Comparison of ENCODE assay signal across 24 mouse cellular contexts in the genomic region with DNA sequence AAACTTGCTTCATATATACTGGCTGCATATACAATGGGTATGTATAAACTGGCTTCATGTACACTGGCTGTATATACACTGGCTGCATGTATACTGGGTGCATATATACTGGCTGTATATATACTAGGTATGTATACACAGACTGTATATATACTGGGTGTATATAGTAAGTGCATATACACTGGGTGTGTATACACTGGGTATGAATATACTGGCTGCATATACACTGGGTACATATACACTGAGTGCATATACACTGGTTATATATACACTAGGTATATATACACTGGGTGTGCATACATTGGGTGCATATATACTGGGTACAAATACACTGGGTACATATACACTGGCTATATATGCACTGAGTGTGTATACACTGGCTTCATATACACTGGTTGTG.
DNase-seq lines count a peak whose midpoint lies in the region; ATAC-seq and TF ChIP-seq lines count a peak whose summit lies in the region.
"Had no signal": no experiment of that assay in that cellular context is flagged by ENCODE, and none has a peak within 500 bp of the region (broad histone marks: within the 10 kb centered on the region; RNA-seq: fewer than 3 reads in every experiment).

No protein-coding gene starts in this region.

- no peak for DNase-seq in heart, embryonic 10.5 days (ENCODE audit: low spot score)
- no peak for DNase-seq in liver
- DNase-seq in hindbrain, postnatal 0 days (ENCODE audit: low spot score) = no peak
- no peak for DNase-seq in midbrain, postnatal 0 days (ENCODE audit: low spot score)
- no peak for DNase-seq in cerebellum, postnatal 25 days
- DNase-seq: adrenal gland, postnatal 14 days; cerebellum, adult 11-12 months; cerebellum, adult 9-11 months; gastrocnemius, postnatal 10 days; kidney, adult 11 months; kidney, postnatal 14 days; layer of hippocampus, adult 9-11 months; lung, postnatal 4 days; right cerebral cortex, adult 18-20 months; spleen, adult 18-20 months; thymus, postnatal 14 days had no signal

- no peak overlapping the region for H3K9ac ChIP-seq in heart, embryonic 13.5 days
- no peak overlapping the region for H3K9ac ChIP-seq in liver, embryonic 12.5 days
- no peak overlapping the region for H3K9ac ChIP-seq in hindbrain, postnatal 0 days (replicated peaks; ENCODE audit: low read length)
- H3K9ac ChIP-seq in midbrain, postnatal 0 days (replicated peaks; ENCODE audit: low read length, poor library complexity, severe bottlenecking) = no peak overlapping the region
- H3K9ac ChIP-seq: heart, embryonic 15.5 days; limb, embryonic 15.5 days had no signal

- H3K27ac ChIP-seq in heart, embryonic 13.5 days (replicated peaks) = no peak overlapping the region
- no peak overlapping the region for H3K27ac ChIP-seq in heart, embryonic 10.5 days
- H3K27ac ChIP-seq in liver, embryonic 12.5 days = no peak overlapping the region
- H3K27ac ChIP-seq in hindbrain, postnatal 0 days = no peak overlapping the region
- H3K27ac ChIP-seq in midbrain, postnatal 0 days (ENCODE audit: low read depth, low read length) = no peak overlapping the region
- H3K27ac ChIP-seq: heart, embryonic 15.5 days; limb, embryonic 10.5 days; limb, embryonic 15.5 days had no signal

- H3K4me3 ChIP-seq in heart, embryonic 13.5 days = no peak overlapping the region
- no peak overlapping the region for H3K4me3 ChIP-seq in heart, embryonic 10.5 days
- H3K4me3 ChIP-seq in liver, embryonic 12.5 days = no peak overlapping the region
- H3K4me3 ChIP-seq in hindbrain, postnatal 0 days (ENCODE audit: low read length) = no peak overlapping the region
- no peak overlapping the region for H3K4me3 ChIP-seq in midbrain, postnatal 0 days (ENCODE audit: low read depth, low read length)
- H3K4me3 ChIP-seq: heart, embryonic 15.5 days; limb, embryonic 10.5 days; limb, embryonic 15.5 days; megakaryocyte, embryonic 14.5 days had no signal

- H3K9me3 ChIP-seq in heart, embryonic 13.5 days = no peaks in the 10 kb centered on the region
- no peaks in the 10 kb centered on the region for H3K9me3 ChIP-seq in heart, embryonic 10.5 days
- no peaks in the 10 kb centered on the region for H3K9me3 ChIP-seq in liver, embryonic 12.5 days (replicated peaks)
- H3K9me3 ChIP-seq in hindbrain, postnatal 0 days (ENCODE audit: low read length) = no peaks in the 10 kb centered on the region
- H3K9me3 ChIP-seq in midbrain, postnatal 0 days (ENCODE audit: low read length) = no peaks in the 10 kb centered on the region
- H3K9me3 ChIP-seq: heart, embryonic 15.5 days; limb, embryonic 10.5 days; limb, embryonic 15.5 days; megakaryocyte, embryonic 14.5 days had no signal

- H3K27me3 ChIP-seq in heart, embryonic 13.5 days (replicated peaks) = no peaks in the 10 kb centered on the region
- no peaks in the 10 kb centered on the region for H3K27me3 ChIP-seq in heart, embryonic 10.5 days (ENCODE audit: insufficient read depth, poor library complexity, severe bottlenecking)
- no peaks in the 10 kb centered on the region for H3K27me3 ChIP-seq in liver, embryonic 12.5 days (replicated peaks)
- no peaks in the 10 kb centered on the region for H3K27me3 ChIP-seq in hindbrain, postnatal 0 days (ENCODE audit: insufficient read depth, low read length)
- H3K27me3 ChIP-seq in midbrain, postnatal 0 days (ENCODE audit: insufficient read depth, low read length) = no peaks in the 10 kb centered on the region
- H3K27me3 ChIP-seq: heart, embryonic 15.5 days; limb, embryonic 15.5 days; megakaryocyte, embryonic 14.5 days had no signal

- no peak overlapping the region for H3K4me2 ChIP-seq in heart, embryonic 13.5 days
- no peak overlapping the region for H3K4me2 ChIP-seq in liver, embryonic 12.5 days
- H3K4me2 ChIP-seq in hindbrain, postnatal 0 days (ENCODE audit: low read depth, low read length) = no peak overlapping the region
- no peak overlapping the region for H3K4me2 ChIP-seq in midbrain, postnatal 0 days (ENCODE audit: low read depth, low read length, poor library complexity, severe bottlenecking)
- H3K4me2 ChIP-seq: heart, embryonic 15.5 days; limb, embryonic 15.5 days had no signal

- ATAC-seq in heart, embryonic 13.5 days (ENCODE audit: extremely low read depth, insufficient number of reproducible peaks, low FRiP score, low TSS enrichment) = peak; percentile 37; the same call in 1 of the 2 replicates
- ATAC-seq in liver, embryonic 12.5 days = peak; percentile 32; the same call in 1 of the 2 replicates
- 0 out of 2 replicates have a peak, but pooled peaks have one; percentile 18 for ATAC-seq in hindbrain, postnatal 0 days
- ATAC-seq in midbrain, postnatal 0 days (ENCODE audit: low FRiP score) = peak; percentile 27; the same call in 1 of the 2 replicates
- ATAC-seq: CD4-positive, CD25-positive, alpha-beta regulatory T cell, adult 4 months; lung, postnatal 0 days had no signal

- H3K36me3 ChIP-seq in heart, embryonic 13.5 days = no peaks in the 10 kb centered on the region
- H3K36me3 ChIP-seq in heart, embryonic 10.5 days = no peaks in the 10 kb centered on the region
- no peaks in the 10 kb centered on the region for H3K36me3 ChIP-seq in liver, embryonic 12.5 days
- no peaks in the 10 kb centered on the region for H3K36me3 ChIP-seq in hindbrain, postnatal 0 days (ENCODE audit: insufficient read depth, low read length)
- no peaks in the 10 kb centered on the region for H3K36me3 ChIP-seq in midbrain, postnatal 0 days (ENCODE audit: insufficient read depth, low read length)
- H3K36me3 ChIP-seq: heart, embryonic 15.5 days; limb, embryonic 10.5 days; limb, embryonic 15.5 days had no signal

- peaks cover 9% of the 10 kb centered on the region for H3K4me1 ChIP-seq in heart, embryonic 13.5 days
- peaks cover 10% of the 10 kb centered on the region; the same call in 1 of the 2 replicates for H3K4me1 ChIP-seq in heart, embryonic 10.5 days
- H3K4me1 ChIP-seq in liver, embryonic 12.5 days = no peaks in the 10 kb centered on the region
- H3K4me1 ChIP-seq in hindbrain, postnatal 0 days (ENCODE audit: insufficient read depth, low read length) = no peaks in the 10 kb centered on the region
- H3K4me1 ChIP-seq in midbrain, postnatal 0 days (ENCODE audit: insufficient read depth, low read length) = no peaks in the 10 kb centered on the region
- H3K4me1 ChIP-seq: heart, embryonic 15.5 days; limb, embryonic 10.5 days; limb, embryonic 15.5 days; megakaryocyte, embryonic 14.5 days had no signal

- no peak for TF ChIP-seq CTCF in hindbrain, postnatal 0 days (IDR thresholded peaks at IDR 0.05; ENCODE audit: low read depth)
- TF ChIP-seq CTCF in midbrain, postnatal 0 days (IDR thresholded peaks at IDR 0.05) = no peak
